Mouse (Mus musculus): ENCODE data around the gene Olfr632. TPM values are rescaled to one million over a fixed set of nuclear protein-coding genes. Genes with fewer than 3 reads are reported as not detected.

Olfr632 gene
- polyA plus RNA-seq, 1 experiment from 2014 or later: not detected

Other genes with a start within 250 kb of the Olfr632 start
- gene Olfr243, start 219.7 kb upstream of the Olfr632 start, polyA plus RNA-seq (2015; fragmentation: Nextera tagmentation; extraction: Ambion mirVana): not detected in 2 replicates
- not detected in 2 replicates for gene Olfr628, start 204.0 kb upstream of the Olfr632 start, polyA plus RNA-seq (2015; fragmentation: Nextera tagmentation; extraction: Ambion mirVana)
- not detected in 2 replicates for gene Olfr629, start 189.4 kb upstream of the Olfr632 start, polyA plus RNA-seq (2015; fragmentation: Nextera tagmentation; extraction: Ambion mirVana)
- not detected in 2 replicates for gene Olfr630, start 177.0 kb upstream of the Olfr632 start, polyA plus RNA-seq (2015; fragmentation: Nextera tagmentation; extraction: Ambion mirVana)
- not detected in 2 replicates for gene Olfr69, start 162.8 kb upstream of the Olfr632 start, polyA plus RNA-seq (2015; fragmentation: Nextera tagmentation; extraction: Ambion mirVana)
- not detected in 2 replicates for gene Olfr68, start 154.6 kb upstream of the Olfr632 start, polyA plus RNA-seq (2015; fragmentation: Nextera tagmentation; extraction: Ambion mirVana)
- gene Olfr67, start 142.5 kb upstream of the Olfr632 start, polyA plus RNA-seq (2015; fragmentation: Nextera tagmentation; extraction: Ambion mirVana): not detected in 2 replicates
- 2,721 and 2,775 TPM in 2 replicates for gene Hbb-bt, start 120.4 kb upstream of the Olfr632 start, polyA plus RNA-seq (2015; fragmentation: Nextera tagmentation; extraction: Ambion mirVana)
- 7,434 and 7,479 TPM in 2 replicates for gene Hbb-bs, start 106.3 kb upstream of the Olfr632 start, polyA plus RNA-seq (2015; fragmentation: Nextera tagmentation; extraction: Ambion mirVana)
- gene Hbb-bh2, start 93.8 kb upstream of the Olfr632 start, polyA plus RNA-seq (2015; fragmentation: Nextera tagmentation; extraction: Ambion mirVana): not detected in 2 replicates
- gene Hbb-bh1, start 91.2 kb upstream of the Olfr632 start, polyA plus RNA-seq (2015; fragmentation: Nextera tagmentation; extraction: Ambion mirVana): 2.0 and 2.2 TPM in 2 replicates
- gene Hbb-y, start 81.1 kb upstream of the Olfr632 start, polyA plus RNA-seq (2015; fragmentation: Nextera tagmentation; extraction: Ambion mirVana): 165 and 266 TPM in 2 replicates
- gene Olfr66, start 48.1 kb upstream of the Olfr632 start, polyA plus RNA-seq (2015; fragmentation: Nextera tagmentation; extraction: Ambion mirVana): not detected in 2 replicates
- not detected in 2 replicates for gene Olfr64, start 39.9 kb upstream of the Olfr632 start, polyA plus RNA-seq (2015; fragmentation: Nextera tagmentation; extraction: Ambion mirVana)
- not detected in 2 replicates for gene Olfr65, start 30.9 kb upstream of the Olfr632 start, polyA plus RNA-seq (2015; fragmentation: Nextera tagmentation; extraction: Ambion mirVana)
- not detected in 2 replicates for gene Olfr631, start 5.5 kb upstream of the Olfr632 start, polyA plus RNA-seq (2015; fragmentation: Nextera tagmentation; extraction: Ambion mirVana)
- gene Olfr633, start 10.1 kb downstream of the Olfr632 start, polyA plus RNA-seq (2015; fragmentation: Nextera tagmentation; extraction: Ambion mirVana): not detected in 2 replicates
- 0.01 TPM in 1 of 2 replicates, not detected in the other for gene Olfr635, start 36.8 kb downstream of the Olfr632 start, polyA plus RNA-seq (2015; fragmentation: Nextera tagmentation; extraction: Ambion mirVana)
- not detected in 2 replicates for gene Olfr638, start 64.4 kb downstream of the Olfr632 start, polyA plus RNA-seq (2015; fragmentation: Nextera tagmentation; extraction: Ambion mirVana)
- not detected in 2 replicates for gene Olfr639, start 83.0 kb downstream of the Olfr632 start, polyA plus RNA-seq (2015; fragmentation: Nextera tagmentation; extraction: Ambion mirVana)
- not detected in 2 replicates for gene Olfr640, start 91.2 kb downstream of the Olfr632 start, polyA plus RNA-seq (2015; fragmentation: Nextera tagmentation; extraction: Ambion mirVana)
- gene Olfr641, start 101.1 kb downstream of the Olfr632 start, polyA plus RNA-seq (2015; fragmentation: Nextera tagmentation; extraction: Ambion mirVana): not detected in 2 replicates
- not detected in 2 replicates for gene Olfr642, start 118.3 kb downstream of the Olfr632 start, polyA plus RNA-seq (2015; fragmentation: Nextera tagmentation; extraction: Ambion mirVana)
- gene 4930516K23Rik, start 127.1 kb downstream of the Olfr632 start, polyA plus RNA-seq (2015; fragmentation: Nextera tagmentation; extraction: Ambion mirVana): not detected in 2 replicates
- not detected in 2 replicates for gene Olfr644, start 137.5 kb downstream of the Olfr632 start, polyA plus RNA-seq (2015; fragmentation: Nextera tagmentation; extraction: Ambion mirVana)
- not detected in 2 replicates for gene Olfr645, start 151.1 kb downstream of the Olfr632 start, polyA plus RNA-seq (2015; fragmentation: Nextera tagmentation; extraction: Ambion mirVana)
- not detected in 2 replicates for gene Olfr646, start 170.5 kb downstream of the Olfr632 start, polyA plus RNA-seq (2015; fragmentation: Nextera tagmentation; extraction: Ambion mirVana)
- gene Ubqln5, start 195.5 kb downstream of the Olfr632 start, polyA plus RNA-seq (2015; fragmentation: Nextera tagmentation; extraction: Ambion mirVana): not detected in 2 replicates
- not detected in 2 replicates for gene Olfr643, start 203.1 kb downstream of the Olfr632 start, polyA plus RNA-seq (2015; fragmentation: Nextera tagmentation; extraction: Ambion mirVana)
- not detected in 2 replicates for gene Ubqln3, start 208.9 kb downstream of the Olfr632 start, polyA plus RNA-seq (2015; fragmentation: Nextera tagmentation; extraction: Ambion mirVana)
- not detected in 2 replicates for gene Ubqlnl, start 216.2 kb downstream of the Olfr632 start, polyA plus RNA-seq (2015; fragmentation: Nextera tagmentation; extraction: Ambion mirVana)
- not detected in 2 replicates for gene Olfm5, start 230.5 kb downstream of the Olfr632 start, polyA plus RNA-seq (2015; fragmentation: Nextera tagmentation; extraction: Ambion mirVana)
- 0.14 and 0.21 TPM in 2 replicates for gene Olfr648, start 249.0 kb downstream of the Olfr632 start, polyA plus RNA-seq (2015; fragmentation: Nextera tagmentation; extraction: Ambion mirVana)